Mouse (Mus musculus) embryonic facial prominence, embryonic 14.5 days (tissue): ENCODE measurements around the gene S100a5. TPM values are rescaled to one million over a fixed set of nuclear protein-coding genes. Genes with fewer than 3 reads are reported as not detected.

ENCODE experiments used
- ATAC-seq: fragments of 200-750 bp; cut with Nextera tagmentation; 2 replicates; pipeline ENCODE4 v1.8.0; 2017; ENCODE audit warnings: low read depth, moderate number of reproducible peaks, moderate TSS enrichment
- DNase-seq: peaks from one replicate; pipeline ENCODE4 v3.0.0-alpha.2; 2015; ENCODE audit warnings: low spot score
- H3K27ac ChIP-seq: fragments of 300-500 bp; sonication (generic); replicated peaks from 2 replicates; pipeline ENCODE4 v1.5.1; 2014; ENCODE audit warnings: low read depth, mild to moderate bottlenecking, low read length, moderate library complexity
- H3K27me3 ChIP-seq: fragments of 300-500 bp; sonication (generic); replicated peaks from 2 replicates; pipeline ENCODE4 v1.6.1; 2014; ENCODE audit warnings: low read length; ENCODE audit not compliant: control insufficient read depth, insufficient read depth
- H3K36me3 ChIP-seq: fragments of 300-500 bp; sonication (generic); 2 replicates; pipeline ENCODE4 v1.6.1; 2014; ENCODE audit warnings: low read length, mixed read lengths; ENCODE audit not compliant: control insufficient read depth, insufficient read depth
- H3K4me1 ChIP-seq: fragments of 300-500 bp; sonication (generic); 2 replicates; pipeline ENCODE4 v1.6.1; 2014; ENCODE audit warnings: antibody characterized with exemption, low read length; ENCODE audit not compliant: control insufficient read depth, insufficient read depth
- H3K4me2 ChIP-seq: fragments of 300-500 bp; sonication (generic); 2 replicates; pipeline ENCODE4 v1.6.1; 2014; ENCODE audit warnings: low read depth, mild to moderate bottlenecking, low read length, moderate library complexity, mixed read lengths
- H3K4me3 ChIP-seq: fragments of 300-500 bp; sonication (generic); 2 replicates; pipeline ENCODE4 v1.5.1; 2014; ENCODE audit warnings: low read depth, mild to moderate bottlenecking, low read length
- H3K9ac ChIP-seq: fragments of 300-500 bp; sonication (generic); 2 replicates; pipeline ENCODE4 v1.6.1; 2014; ENCODE audit warnings: low read depth, mild to moderate bottlenecking, low read length, moderate library complexity, mixed read lengths
- H3K9me3 ChIP-seq: fragments of 300-500 bp; sonication (generic); 2 replicates; pipeline ENCODE4 v1.6.1; 2016; ENCODE audit warnings: low read length; ENCODE audit not compliant: control insufficient read depth
- WGBS: fragments of 180-500 bp; shearing (Covaris S2); extraction: QIAGEN DNeasy Blood & Tissue Kit; methylation state at CpG from one replicate; pipeline ENCODE4 v1.1.7; 2014; 5-methylcytosine and 5-hydroxymethylcytosine counted together
- polyA plus RNA-seq: library from polyadenylated mRNA; unstranded; fragments of >200 nt; fragmentation: Nextera tagmentation; extraction: Ambion mirVana; gene quantifications from 2 replicates; pipeline ENCODE4 v1.2.1, GENCODE M21; 2014

Gene S100a5
- polyA plus RNA-seq, 1 experiment from 2014 or later, result 1.6 TPM

GRCm38 (mm10) chr3:90582556-90582955 lies 25.8 kb upstream of the S100a5 start:
- WGBS, result 88% methylated on average over 4 of the region's 4 CpGs
- no peak for DNase-seq
- H3K4me1 ChIP-seq, result peaks cover 5% of the 10 kb centered on the region

GRCm38 (mm10) chr3:90583893-90584292 lies 24.4 kb upstream of the S100a5 start:
- no peak overlapping the region for H3K4me3 ChIP-seq
- 0 out of 2 replicates have a peak, but pooled peaks cover 5% of the 10 kb centered on the region for H3K9me3 ChIP-seq
- H3K9ac ChIP-seq, result no peak overlapping the region
- DNase-seq, result no peak
- H3K27ac ChIP-seq, result no peak overlapping the region
- no peaks in the 10 kb centered on the region for H3K36me3 ChIP-seq
- H3K4me2 ChIP-seq, result no peak overlapping the region
- peaks cover 5% of the 10 kb centered on the region for H3K4me1 ChIP-seq
- ATAC-seq, result no peak
- H3K27me3 ChIP-seq, result no peaks in the 10 kb centered on the region
- WGBS, result 51% methylated on average over 3 of the region's 3 CpGs

More at GRCm38 (mm10) chr3:90582556-90582955, 25.8 kb upstream of the S100a5 start:
- H3K27me3 ChIP-seq, result no peaks in the 10 kb centered on the region
- 0 out of 2 replicates have a peak, but pooled peaks cover 5% of the 10 kb centered on the region for H3K9me3 ChIP-seq
- no peaks in the 10 kb centered on the region for H3K36me3 ChIP-seq
- no peak overlapping the region for H3K4me2 ChIP-seq
- no peak for ATAC-seq
- no peak overlapping the region for H3K9ac ChIP-seq
- H3K4me3 ChIP-seq, result no peak overlapping the region
- H3K27ac ChIP-seq, result no peak overlapping the region

DNA sequence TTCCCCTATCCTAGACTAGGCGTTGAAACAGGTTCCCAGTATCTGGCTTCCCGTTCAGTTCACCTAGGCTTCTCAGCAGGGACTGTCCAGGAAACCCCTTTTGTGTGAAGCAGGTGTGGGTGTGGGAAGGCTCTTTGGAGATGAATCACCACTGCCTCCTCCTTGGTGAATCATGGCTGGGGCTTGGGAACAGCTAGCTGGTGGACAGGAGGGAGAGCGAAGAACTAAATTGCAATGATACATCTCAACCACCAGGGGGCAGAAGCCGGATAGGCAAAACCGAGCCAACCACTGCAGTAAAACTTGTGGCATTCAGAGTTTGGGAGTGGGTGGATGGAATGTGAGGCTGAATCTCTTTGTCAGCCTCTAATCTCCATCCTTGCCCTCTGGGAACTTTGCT lies 22.7 kb upstream of the S100a5 start:
- Histone ChIP-seq H3K4me2 (no peak overlapping the region), H3K4me1 (no peaks in the 10 kb centered on the region), H3K9me3 (0 out of 2 replicates have a peak, but pooled peaks cover 5% of the 10 kb centered on the region), H3K4me3 (no peak overlapping the region), H3K36me3 (no peaks in the 10 kb centered on the region), H3K27ac (peak overlapping the region; percentile 54; the same call in 1 of the 2 replicates), H3K27me3 (no peaks in the 10 kb centered on the region), H3K9ac (no peak overlapping the region; the same call in 1 of the 2 replicates)
- 28% methylated on average over 5 of the region's 5 CpGs for WGBS
- ATAC-seq (peak; percentile 60), DNase-seq (peak; percentile 87)

DNA sequence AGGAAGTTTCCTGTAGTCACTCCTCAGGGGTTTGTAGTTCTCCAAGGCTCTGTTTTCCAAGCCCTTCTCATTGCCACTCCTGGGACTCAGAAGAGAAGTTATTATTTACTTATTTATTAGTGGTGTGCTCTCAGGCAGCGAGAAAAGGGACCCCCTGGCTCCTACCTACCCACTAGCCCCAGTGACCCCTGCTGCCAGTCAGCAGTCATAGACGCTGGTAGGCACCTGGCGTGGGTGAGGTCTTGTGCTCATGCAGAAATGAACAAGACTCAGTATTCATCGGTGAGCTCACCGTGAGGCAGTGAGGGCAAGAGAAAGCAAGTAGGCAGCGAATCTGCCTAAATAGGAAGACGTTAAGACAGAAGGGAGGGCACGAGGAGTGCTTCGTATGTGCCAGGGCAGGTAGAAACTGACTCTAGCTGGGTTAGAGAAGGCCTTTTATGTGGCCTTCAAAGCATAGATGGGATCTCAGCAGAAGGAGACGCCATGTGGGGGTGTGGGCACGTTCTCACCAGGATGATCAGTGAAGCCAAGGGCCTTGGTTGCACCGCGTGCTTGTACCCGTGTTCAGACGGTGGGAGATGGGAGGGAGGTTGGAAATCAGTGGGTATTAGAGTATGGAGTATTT lies 22.2 kb upstream of the S100a5 start:
- no peaks in the 10 kb centered on the region for H3K4me1 ChIP-seq
- no peak overlapping the region for H3K4me2 ChIP-seq
- H3K27me3 ChIP-seq, result no peaks in the 10 kb centered on the region
- 84% methylated on average over 15 of the region's 15 CpGs for WGBS
- no peaks in the 10 kb centered on the region for H3K36me3 ChIP-seq
- no peak overlapping the region for H3K4me3 ChIP-seq
- H3K27ac ChIP-seq, result peak overlapping the region; percentile 54
- no peak overlapping the region; the same call in 1 of the 2 replicates for H3K9ac ChIP-seq
- no peak for ATAC-seq
- H3K9me3 ChIP-seq, result 0 out of 2 replicates have a peak, but pooled peaks cover 5% of the 10 kb centered on the region
- no peak for DNase-seq

DNA sequence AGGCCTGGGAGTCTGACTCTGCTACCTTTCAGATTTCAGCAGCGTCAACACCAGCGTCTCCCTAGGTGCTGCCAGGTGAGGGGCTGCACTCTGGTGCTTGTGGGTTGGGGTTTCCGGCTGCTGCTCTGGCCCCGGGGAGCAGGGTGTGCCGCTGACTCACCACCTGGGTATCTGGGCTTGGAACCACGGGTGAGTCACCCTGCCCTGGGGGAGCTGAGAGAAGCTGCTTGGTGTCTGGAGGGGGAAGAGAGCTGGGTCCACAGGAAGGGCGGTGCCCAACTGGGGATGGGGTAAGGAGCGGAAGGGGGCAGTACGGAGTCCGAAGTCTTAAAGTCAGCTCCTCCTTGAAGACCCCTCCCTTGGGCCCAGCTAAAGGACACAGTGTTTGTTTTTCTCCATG lies 21.4 kb upstream of the S100a5 start:
- peak; percentile 77 for DNase-seq
- Histone ChIP-seq H3K9me3 (0 out of 2 replicates have a peak, but pooled peaks cover 4% of the 10 kb centered on the region), H3K36me3 (no peaks in the 10 kb centered on the region), H3K4me1 (no peaks in the 10 kb centered on the region), H3K27me3 (no peaks in the 10 kb centered on the region), H3K27ac (peak overlapping the region; percentile 53; the same call in 1 of the 2 replicates), H3K4me2 (no peak overlapping the region), H3K9ac (no peak overlapping the region), H3K4me3 (no peak overlapping the region)
- peak; percentile 59 for ATAC-seq
- 65% methylated on average over 8 of the region's 10 CpGs for WGBS

GRCm38 (mm10) chr3:90587361-90588101 lies 20.8 kb upstream of the S100a5 start:
- DNase-seq (peak; percentile 42), ATAC-seq (no peak)
- no peak overlapping the region for H3K9ac ChIP-seq
- H3K4me3 ChIP-seq, result no peak overlapping the region
- no peaks in the 10 kb centered on the region for H3K36me3 ChIP-seq
- H3K27me3 ChIP-seq, result no peaks in the 10 kb centered on the region
- no peak overlapping the region for H3K4me2 ChIP-seq
- 86% methylated on average over 14 of the region's 14 CpGs for WGBS
- no peaks in the 10 kb centered on the region for H3K9me3 ChIP-seq
- peak overlapping the region; percentile 53; the same call in 1 of the 2 replicates for H3K27ac ChIP-seq
- H3K4me1 ChIP-seq, result no peaks in the 10 kb centered on the region

GRCm38 (mm10) chr3:90589390-90589789 lies 18.9 kb upstream of the S100a5 start:
- Histone ChIP-seq H3K4me3 (no peak overlapping the region), H3K4me1 (no peaks in the 10 kb centered on the region), H3K4me2 (no peak overlapping the region), H3K27ac (no peak overlapping the region), H3K9me3 (no peaks in the 10 kb centered on the region), H3K36me3 (no peaks in the 10 kb centered on the region), H3K9ac (no peak overlapping the region), H3K27me3 (no peaks in the 10 kb centered on the region)
- ATAC-seq (no peak), DNase-seq (no peak)
- 76% methylated on average over 6 of the region's 6 CpGs for WGBS

- Histone ChIP-seq H3K9ac (no peak within 1 kb of the TSS), H3K4me3 (no peak within 1 kb of the TSS), H3K27ac (no peak within 1 kb of the TSS), H3K9me3 (no peaks in the 10 kb centered on the region), H3K27me3 (no peaks in the 10 kb centered on the region), H3K36me3 (no peaks in the 10 kb centered on the region), H3K4me1 (no peaks in the 10 kb centered on the region), H3K4me2 (no peak within 1 kb of the TSS)
- ATAC-seq (no peak), DNase-seq (no peak)
- 82% methylated on average over 8 of the region's 8 CpGs for WGBS
Measured at GRCm38 (mm10) chr3:90589947-90590346, 18.4 kb upstream of the S100a5 start, which contains the start of gene S100a2. S100a2 (plus strand) TSS chr3:90590247.
